Mouse (Mus musculus): ENCODE measurements around the gene 1700018F24Rik. TPM values are rescaled to one million over a fixed set of nuclear protein-coding genes. Genes with fewer than 3 reads are reported as not detected.
A peak's percentile ranks its signal among the peaks of the same experiment; 100 is the strongest.
"Not testable (repeated sequence)": the region's sequence is repeated elsewhere in the genome, so short reads cannot be mapped to it uniquely, and the experiment has no call there.

1700018F24Rik gene
- total and polyA plus RNA-seq, 2 experiments from 2014 or later, result not detected

DNA sequence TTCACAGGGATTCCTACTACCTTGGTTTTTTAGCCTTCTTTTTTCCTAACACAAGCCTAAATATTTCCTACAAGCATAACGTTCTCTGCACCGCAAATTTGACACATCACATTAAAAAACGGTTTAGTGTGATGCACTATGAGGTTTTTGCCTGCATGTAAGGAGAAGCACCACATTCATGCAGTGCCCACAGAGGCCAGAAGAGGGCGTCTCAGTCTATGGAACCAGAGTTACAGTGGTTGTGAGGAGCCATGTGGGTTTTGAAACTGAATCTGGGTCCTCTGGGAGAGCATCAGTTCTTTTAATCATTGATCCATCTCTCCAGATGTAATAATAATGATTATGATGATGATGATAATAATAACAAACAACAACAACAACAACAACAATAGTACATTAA is 1.2 kb upstream of the 1700018F24Rik start:
- ATAC-seq (ENCODE audit: insufficient read depth, low read depth), result no peak
- H3K4me1 ChIP-seq (ENCODE audit: control insufficient read depth, insufficient read depth), result no peaks in the 10 kb centered on the region
- no peak overlapping the region for H3K4me2 ChIP-seq (ENCODE audit: low read depth, low read length)
- DNase-seq (ENCODE audit: low spot score), result no peak
- H3K27me3 ChIP-seq (ENCODE audit: control insufficient read depth, insufficient read depth, low read length), result no peaks in the 10 kb centered on the region
- no peaks in the 10 kb centered on the region for H3K36me3 ChIP-seq (replicated peaks; ENCODE audit: control insufficient read depth, insufficient read depth, low read length)
- TF ChIP-seq EP300 (IDR thresholded peaks at IDR 0.05; ENCODE audit: low read depth), result no peak
- TF ChIP-seq CTCF (IDR thresholded peaks at IDR 0.05; ENCODE audit: low read depth), result peak; percentile 25; the same call in 1 of the 2 replicates
- no peak overlapping the region for H3K27ac ChIP-seq (ENCODE audit: low read depth)
- no peak overlapping the region for H3K9ac ChIP-seq (replicated peaks; ENCODE audit: low read depth, low read length)
- H3K4me3 ChIP-seq (ENCODE audit: low read depth, low read length), result no peak overlapping the region
- WGBS, result 36% methylated on average over 4 of the region's 4 CpGs
- H3K9me3 ChIP-seq (replicated peaks; ENCODE audit: control insufficient read depth, low read length), result no peaks in the 10 kb centered on the region

DNA sequence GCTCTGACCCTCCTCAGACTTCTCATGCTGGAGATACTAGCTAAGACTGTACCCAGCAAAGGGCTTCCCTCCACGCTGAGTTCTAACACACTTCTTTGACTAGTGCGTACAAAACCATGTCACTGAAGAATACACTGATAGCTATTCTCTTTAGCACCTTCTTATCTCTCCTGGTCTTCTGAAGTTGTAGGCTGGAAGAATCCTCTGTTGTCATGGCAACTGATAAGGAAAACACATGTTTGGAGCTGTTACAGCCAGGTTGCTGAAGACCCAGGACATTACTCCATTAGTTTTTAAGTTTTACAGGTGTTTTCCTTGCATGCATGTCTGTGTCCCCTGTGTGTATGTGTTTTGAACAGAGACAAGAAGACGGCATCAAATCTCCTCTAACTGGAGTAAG is 11.4 kb downstream of the 1700018F24Rik start:
- not testable (repeated sequence) for H3K27ac ChIP-seq (ENCODE audit: low read depth); H3K4me2 ChIP-seq (ENCODE audit: low read depth, low read length); H3K4me1 ChIP-seq (ENCODE audit: control insufficient read depth, insufficient read depth); H3K9me3 ChIP-seq (replicated peaks; ENCODE audit: control insufficient read depth, low read length); H3K9ac ChIP-seq (replicated peaks; ENCODE audit: low read depth, low read length); H3K27me3 ChIP-seq (ENCODE audit: control insufficient read depth, insufficient read depth, low read length); DNase-seq (ENCODE audit: low spot score); ATAC-seq (ENCODE audit: insufficient read depth, low read depth); H3K36me3 ChIP-seq (replicated peaks; ENCODE audit: control insufficient read depth, insufficient read depth, low read length); H3K4me3 ChIP-seq (ENCODE audit: low read depth, low read length)
- 38% methylated on average over 3 of the region's 3 CpGs for WGBS

GRCm38 (mm10) chr5:145057907-145058306 is 15.1 kb downstream of the 1700018F24Rik start:
- 80% methylated on average over 8 of the region's 8 CpGs for WGBS
- H3K27me3 ChIP-seq (ENCODE audit: control insufficient read depth, insufficient read depth, low read length), result no peaks in the 10 kb centered on the region
- TF ChIP-seq CTCF (IDR thresholded peaks at IDR 0.05; ENCODE audit: low read depth), result no peak
- TF ChIP-seq EP300 (IDR thresholded peaks at IDR 0.05; ENCODE audit: low read depth), result no peak
- DNase-seq (ENCODE audit: low spot score) (no peak), ATAC-seq (ENCODE audit: insufficient read depth, low read depth) (no peak)
- no peak overlapping the region for H3K4me2 ChIP-seq (ENCODE audit: low read depth, low read length)
- H3K27ac ChIP-seq (ENCODE audit: low read depth), result no peak overlapping the region
- H3K9me3 ChIP-seq (replicated peaks; ENCODE audit: control insufficient read depth, low read length), result no peaks in the 10 kb centered on the region
- no peaks in the 10 kb centered on the region for H3K4me1 ChIP-seq (ENCODE audit: control insufficient read depth, insufficient read depth)
- H3K4me3 ChIP-seq (ENCODE audit: low read depth, low read length), result no peak overlapping the region
- no peak overlapping the region for H3K9ac ChIP-seq (replicated peaks; ENCODE audit: low read depth, low read length)
- no peaks in the 10 kb centered on the region for H3K36me3 ChIP-seq (replicated peaks; ENCODE audit: control insufficient read depth, insufficient read depth, low read length)

- no peak overlapping the region for H3K27ac ChIP-seq (ENCODE audit: low read depth)
- ATAC-seq (ENCODE audit: insufficient read depth, low read depth) (no peak), DNase-seq (ENCODE audit: low spot score) (no peak)
- no peak overlapping the region for H3K4me3 ChIP-seq (ENCODE audit: low read depth, low read length)
- no peaks in the 10 kb centered on the region for H3K9me3 ChIP-seq (replicated peaks; ENCODE audit: control insufficient read depth, low read length)
- 90% methylated on average over 7 of the region's 7 CpGs for WGBS
- no peak overlapping the region for H3K4me2 ChIP-seq (ENCODE audit: low read depth, low read length)
- H3K4me1 ChIP-seq (ENCODE audit: control insufficient read depth, insufficient read depth), result no peaks in the 10 kb centered on the region
- TF ChIP-seq EP300 (IDR thresholded peaks at IDR 0.05; ENCODE audit: low read depth) (no peak), CTCF (IDR thresholded peaks at IDR 0.05; ENCODE audit: low read depth) (no peak)
- no peaks in the 10 kb centered on the region for H3K27me3 ChIP-seq (ENCODE audit: control insufficient read depth, insufficient read depth, low read length)
- H3K9ac ChIP-seq (replicated peaks; ENCODE audit: low read depth, low read length), result no peak overlapping the region
- H3K36me3 ChIP-seq (replicated peaks; ENCODE audit: control insufficient read depth, insufficient read depth, low read length), result no peaks in the 10 kb centered on the region
These were observed 15.9 kb downstream of the 1700018F24Rik start for GRCm38 (mm10) chr5:145058722-145059121.

DNA sequence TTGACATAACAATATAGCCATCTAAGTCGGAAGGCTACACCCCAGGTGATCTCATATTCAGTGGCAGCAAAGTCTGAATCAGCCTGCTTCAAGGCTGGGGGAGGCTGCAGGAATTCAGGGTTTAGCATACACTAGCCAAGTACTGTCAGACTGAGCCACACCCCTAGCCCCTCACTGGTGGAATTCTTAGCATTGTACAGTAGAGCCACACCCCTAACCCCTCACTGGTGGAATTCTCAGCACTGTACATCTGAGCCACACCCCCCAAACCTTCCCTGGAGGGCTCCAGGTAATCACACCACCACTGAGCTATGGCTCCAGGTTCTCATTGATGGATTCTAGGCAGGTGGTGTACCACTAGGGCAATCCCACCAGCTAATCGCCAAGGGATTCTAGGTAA is 16.7 kb downstream of the 1700018F24Rik start:
- Histone ChIP-seq H3K36me3 (replicated peaks; ENCODE audit: control insufficient read depth, insufficient read depth, low read length) (no peaks in the 10 kb centered on the region), H3K4me1 (ENCODE audit: control insufficient read depth, insufficient read depth) (no peaks in the 10 kb centered on the region), H3K9ac (replicated peaks; ENCODE audit: low read depth, low read length) (no peak overlapping the region), H3K4me3 (ENCODE audit: low read depth, low read length) (no peak overlapping the region), H3K27me3 (ENCODE audit: control insufficient read depth, insufficient read depth, low read length) (no peaks in the 10 kb centered on the region), H3K4me2 (ENCODE audit: low read depth, low read length) (no peak overlapping the region), H3K9me3 (replicated peaks; ENCODE audit: control insufficient read depth, low read length) (no peaks in the 10 kb centered on the region), H3K27ac (ENCODE audit: low read depth) (no peak overlapping the region)
- TF ChIP-seq EP300 (IDR thresholded peaks at IDR 0.05; ENCODE audit: low read depth) (no peak), CTCF (IDR thresholded peaks at IDR 0.05; ENCODE audit: low read depth) (no peak)
- ATAC-seq (ENCODE audit: insufficient read depth, low read depth) (no peak), DNase-seq (ENCODE audit: low spot score) (no peak)
- 79% methylated on average over 2 of the region's 2 CpGs for WGBS

GRCm38 (mm10) chr5:145064765-145065340 is 22.1 kb downstream of the 1700018F24Rik start:
- Histone ChIP-seq H3K4me2 (ENCODE audit: low read depth, low read length) (no peak overlapping the region), H3K27me3 (ENCODE audit: control insufficient read depth, insufficient read depth, low read length) (no peaks in the 10 kb centered on the region), H3K27ac (ENCODE audit: low read depth) (no peak overlapping the region), H3K36me3 (replicated peaks; ENCODE audit: control insufficient read depth, insufficient read depth, low read length) (no peaks in the 10 kb centered on the region), H3K4me1 (ENCODE audit: control insufficient read depth, insufficient read depth) (no peaks in the 10 kb centered on the region), H3K4me3 (ENCODE audit: low read depth, low read length) (no peak overlapping the region), H3K9ac (replicated peaks; ENCODE audit: low read depth, low read length) (no peak overlapping the region), H3K9me3 (replicated peaks; ENCODE audit: control insufficient read depth, low read length) (no peaks in the 10 kb centered on the region)
- TF ChIP-seq EP300 (IDR thresholded peaks at IDR 0.05; ENCODE audit: low read depth), result no peak
- no peak for TF ChIP-seq CTCF (IDR thresholded peaks at IDR 0.05; ENCODE audit: low read depth)
- no peak for DNase-seq (ENCODE audit: low spot score)
- no peak for ATAC-seq (ENCODE audit: insufficient read depth, low read depth)
- WGBS, result 97% methylated on average over 1 of the region's 1 CpGs
